Mouse (Mus musculus): ENCODE results near the gene Gm17324. TPM values are rescaled to one million over a fixed set of nuclear protein-coding genes. Genes with fewer than 3 reads are reported as not detected.
"Not testable (repeated sequence)": the region's sequence is repeated elsewhere in the genome, so short reads cannot be mapped to it uniquely, and the experiment has no call there.

Gm17324 gene
- total RNA-seq (2014; rRNA removed), result 2.5 TPM in 1 of 2 replicates, not detected in the other
- polyA plus RNA-seq (2015; fragmentation: Nextera tagmentation; extraction: Ambion mirVana), result 2.3 and 3.4 TPM in 2 replicates

DNA sequence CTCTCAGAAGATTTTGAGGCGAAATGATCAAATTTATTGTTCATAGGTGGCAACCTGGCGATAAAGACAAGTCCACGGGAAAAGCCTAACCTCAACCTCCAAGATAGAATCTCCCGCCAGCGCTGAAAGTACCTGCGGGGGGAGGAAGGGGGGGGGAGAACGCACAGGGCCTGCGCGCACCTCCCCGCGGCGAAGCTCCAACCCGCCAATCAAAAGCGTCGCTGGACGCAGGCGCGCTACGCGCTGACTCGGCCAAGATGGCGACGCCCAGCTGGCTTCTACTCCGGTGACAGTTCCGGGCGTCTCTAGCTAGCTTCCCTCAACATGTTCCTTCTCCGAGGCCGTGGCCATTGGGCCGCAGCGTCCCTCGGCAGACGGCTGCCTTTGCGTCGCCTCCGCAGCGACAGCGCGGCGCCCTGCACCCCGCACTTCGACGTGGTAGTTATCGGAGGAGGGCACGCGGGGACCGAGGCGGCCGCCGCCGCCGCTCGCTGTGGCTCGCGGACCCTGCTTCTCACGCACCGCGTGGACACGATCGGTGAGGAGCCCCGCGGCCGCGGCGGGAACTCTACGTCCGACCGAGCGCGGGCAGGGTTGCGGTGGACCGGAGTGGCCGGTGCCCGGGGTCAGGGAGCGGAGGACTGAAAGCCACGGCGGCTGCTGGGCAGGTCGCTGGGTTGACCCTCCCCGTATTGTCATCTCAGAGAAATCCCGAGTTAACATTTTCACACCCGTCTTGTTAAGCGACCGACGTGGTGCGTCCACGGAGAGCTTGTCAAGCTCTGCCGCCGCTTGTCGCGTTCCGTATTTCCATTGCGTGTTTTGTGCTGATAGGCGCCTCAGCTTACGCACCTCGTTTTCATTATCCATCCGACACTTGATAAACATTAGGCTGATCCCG, at the start of gene Gm17324, which contains the start of gene Mto1:
Gm17324 (minus strand) TSS at position 814 of the 901 bp plus-strand sequence.
Mto1 (plus strand) TSS at position 236 of the 901 bp plus-strand sequence.
- DNase-seq (ENCODE audit: low spot score) (peak; percentile 97), ATAC-seq (peak; percentile 94)
- H3K4me3 ChIP-seq (ENCODE audit: low read length), result peak within 1 kb of the TSS; percentile 83
- peaks cover 5% of the 10 kb centered on the region; the same call in 1 of the 2 replicates for H3K4me1 ChIP-seq (ENCODE audit: insufficient read depth, low read length)
- TF ChIP-seq CTCF (IDR thresholded peaks at IDR 0.05; ENCODE audit: low read depth), result 0 out of 2 replicates have a peak, but pooled peaks have one; percentile 6
- H3K36me3 ChIP-seq (ENCODE audit: insufficient read depth, low read length), result peaks cover 7% of the 10 kb centered on the region; the same call in 1 of the 2 replicates
- no peaks in the 10 kb centered on the region for H3K9me3 ChIP-seq (ENCODE audit: low read length)
- peak within 1 kb of the TSS; percentile 96 for H3K27ac ChIP-seq
- WGBS, result under 1% methylated on average over 96 of the region's 96 CpGs
- H3K9ac ChIP-seq (replicated peaks; ENCODE audit: low read length), result peak within 1 kb of the TSS; percentile 89
- H3K4me2 ChIP-seq (ENCODE audit: low read depth, low read length), result peak within 1 kb of the TSS; percentile 60
- H3K27me3 ChIP-seq (ENCODE audit: insufficient read depth, low read length), result peaks cover 23% of the 10 kb centered on the region

DNA sequence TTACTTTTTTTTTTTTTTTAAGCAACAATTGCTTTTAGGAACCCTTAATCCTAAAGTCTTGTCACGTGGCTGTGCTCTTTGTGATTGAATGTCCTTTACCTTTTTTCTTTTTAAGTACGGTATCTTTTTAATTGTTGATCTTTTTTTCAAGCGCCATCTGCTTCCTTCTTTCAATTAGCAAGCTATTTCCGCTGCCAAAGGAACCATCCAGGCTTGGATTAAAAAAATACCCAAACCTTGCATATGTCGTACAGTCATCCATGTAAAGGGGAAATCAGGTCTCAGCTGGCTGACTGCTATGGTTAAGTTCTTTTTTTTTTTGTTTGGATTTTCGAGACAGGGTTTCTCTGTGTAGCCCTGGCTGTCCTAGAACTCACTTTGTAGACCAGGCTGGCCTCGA, 44.6 kb upstream of the Gm17324 start:
- Histone ChIP-seq H3K4me3 (ENCODE audit: low read length) (no peak overlapping the region), H3K9ac (replicated peaks; ENCODE audit: low read length) (no peak overlapping the region), H3K27me3 (ENCODE audit: insufficient read depth, low read length) (no peaks in the 10 kb centered on the region), H3K27ac (no peak overlapping the region), H3K9me3 (ENCODE audit: low read length) (no peaks in the 10 kb centered on the region), H3K4me1 (ENCODE audit: insufficient read depth, low read length) (no peaks in the 10 kb centered on the region), H3K4me2 (ENCODE audit: low read depth, low read length) (no peak overlapping the region), H3K36me3 (ENCODE audit: insufficient read depth, low read length) (no peaks in the 10 kb centered on the region)
- 71% methylated on average over 7 of the region's 7 CpGs for WGBS
- DNase-seq (ENCODE audit: low spot score), result no peak
- no peak for TF ChIP-seq CTCF (IDR thresholded peaks at IDR 0.05; ENCODE audit: low read depth)
- ATAC-seq, result no peak

DNA sequence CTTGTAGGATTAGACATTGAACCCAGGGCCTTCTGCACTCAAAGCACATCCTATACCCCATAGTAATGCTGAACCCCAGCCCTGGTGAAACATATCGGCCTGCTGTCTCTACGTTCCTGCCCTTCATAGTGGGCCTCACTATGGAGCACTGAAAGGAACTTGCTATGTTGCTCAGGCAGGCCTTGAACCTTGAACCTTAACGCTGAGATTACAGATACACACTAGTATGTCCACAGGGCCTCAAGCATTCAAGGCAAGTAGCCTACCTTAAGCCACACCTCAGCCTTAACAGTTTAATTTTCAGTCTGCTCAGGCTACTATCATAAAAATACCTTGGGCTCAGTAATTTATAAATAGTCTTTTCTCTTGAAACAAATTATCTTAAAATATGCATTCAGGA, 43.7 kb upstream of the Gm17324 start:
- Histone ChIP-seq H3K27ac (no peak overlapping the region), H3K9ac (replicated peaks; ENCODE audit: low read length) (no peak overlapping the region), H3K4me2 (ENCODE audit: low read depth, low read length) (no peak overlapping the region), H3K9me3 (ENCODE audit: low read length) (no peaks in the 10 kb centered on the region), H3K4me1 (ENCODE audit: insufficient read depth, low read length) (no peaks in the 10 kb centered on the region), H3K4me3 (ENCODE audit: low read length) (no peak overlapping the region), H3K27me3 (ENCODE audit: insufficient read depth, low read length) (no peaks in the 10 kb centered on the region), H3K36me3 (ENCODE audit: insufficient read depth, low read length) (no peaks in the 10 kb centered on the region)
- TF ChIP-seq CTCF (IDR thresholded peaks at IDR 0.05; ENCODE audit: low read depth), result no peak
- DNase-seq (ENCODE audit: low spot score), result no peak
- 83% methylated on average over 3 of the region's 3 CpGs for WGBS
- no peak for ATAC-seq

DNA sequence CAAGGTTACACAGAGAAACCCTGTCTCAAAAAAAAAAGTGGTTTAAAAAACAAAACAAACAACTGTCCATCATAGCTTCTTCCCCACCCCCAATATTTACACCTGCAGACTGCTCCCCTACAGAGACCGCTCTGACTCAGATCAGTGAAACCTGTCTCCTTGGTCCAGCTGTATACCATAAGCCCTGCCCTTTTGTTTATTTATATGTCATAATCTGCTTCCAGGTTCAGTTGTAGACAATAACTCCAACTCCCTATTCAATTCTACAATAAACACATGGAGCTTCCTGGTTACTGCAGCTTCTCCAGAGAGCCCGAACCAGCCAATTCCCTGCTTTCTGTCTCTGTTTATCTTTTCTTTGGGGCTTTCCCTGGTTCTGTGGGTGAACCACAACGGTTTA, 42.6 kb upstream of the Gm17324 start:
- Histone ChIP-seq H3K27ac (no peak overlapping the region), H3K4me1 (ENCODE audit: insufficient read depth, low read length) (no peaks in the 10 kb centered on the region), H3K36me3 (ENCODE audit: insufficient read depth, low read length) (no peaks in the 10 kb centered on the region), H3K27me3 (ENCODE audit: insufficient read depth, low read length) (no peaks in the 10 kb centered on the region), H3K4me3 (ENCODE audit: low read length) (no peak overlapping the region), H3K9ac (replicated peaks; ENCODE audit: low read length) (no peak overlapping the region), H3K4me2 (ENCODE audit: low read depth, low read length) (no peak overlapping the region), H3K9me3 (ENCODE audit: low read length) (no peaks in the 10 kb centered on the region)
- DNase-seq (ENCODE audit: low spot score), result no peak
- no peak for ATAC-seq
- TF ChIP-seq CTCF (IDR thresholded peaks at IDR 0.05; ENCODE audit: low read depth), result no peak
- 89% methylated on average over 3 of the region's 3 CpGs for WGBS

DNA sequence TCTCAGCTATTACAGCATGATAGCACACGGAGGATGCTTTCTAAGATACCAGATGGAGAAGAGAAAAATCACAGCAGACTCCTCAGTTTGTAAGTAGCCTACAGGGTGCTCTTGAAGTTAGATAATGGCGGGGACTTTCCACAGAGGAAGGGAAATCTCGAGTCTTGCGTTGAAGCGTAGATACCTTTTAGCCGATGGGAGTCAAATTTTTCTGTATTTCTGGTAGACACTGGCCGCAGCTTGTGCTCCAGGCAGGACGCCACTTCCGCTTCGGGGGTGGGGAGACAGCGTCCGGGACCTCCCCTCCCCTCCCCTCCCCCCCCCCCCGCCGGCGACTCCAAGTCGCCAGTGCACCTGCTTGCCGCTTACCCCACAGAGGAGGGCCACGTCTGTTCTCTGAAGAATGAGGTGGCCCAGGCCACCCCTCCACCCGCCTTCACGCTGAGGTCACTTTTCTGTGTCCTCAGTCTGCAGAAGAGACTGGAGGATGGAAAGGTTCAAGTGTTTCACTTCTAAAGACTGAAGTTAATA, 40.4 kb upstream of the Gm17324 start, which contains the start of gene Eef1a1:
Eef1a1 (minus strand) TSS at position 262 of the 531 bp plus-strand sequence.
- Histone ChIP-seq H3K4me1 (ENCODE audit: insufficient read depth, low read length) (no peaks in the 10 kb centered on the region), H3K36me3 (ENCODE audit: insufficient read depth, low read length) (no peaks in the 10 kb centered on the region), H3K27ac (peak within 1 kb of the TSS; percentile 73), H3K9me3 (ENCODE audit: low read length) (no peaks in the 10 kb centered on the region), H3K27me3 (ENCODE audit: insufficient read depth, low read length) (no peaks in the 10 kb centered on the region), H3K9ac (replicated peaks; ENCODE audit: low read length) (peak within 1 kb of the TSS; percentile 53), H3K4me2 (ENCODE audit: low read depth, low read length) (peak within 1 kb of the TSS; percentile 67), H3K4me3 (ENCODE audit: low read length) (peak within 1 kb of the TSS; percentile 40)
- WGBS, result 1% methylated on average over 18 of the region's 20 CpGs
- peak; percentile 58 for DNase-seq (ENCODE audit: low spot score)
- TF ChIP-seq CTCF (IDR thresholded peaks at IDR 0.05; ENCODE audit: low read depth), result no peak
- peak; percentile 60 for ATAC-seq

DNA sequence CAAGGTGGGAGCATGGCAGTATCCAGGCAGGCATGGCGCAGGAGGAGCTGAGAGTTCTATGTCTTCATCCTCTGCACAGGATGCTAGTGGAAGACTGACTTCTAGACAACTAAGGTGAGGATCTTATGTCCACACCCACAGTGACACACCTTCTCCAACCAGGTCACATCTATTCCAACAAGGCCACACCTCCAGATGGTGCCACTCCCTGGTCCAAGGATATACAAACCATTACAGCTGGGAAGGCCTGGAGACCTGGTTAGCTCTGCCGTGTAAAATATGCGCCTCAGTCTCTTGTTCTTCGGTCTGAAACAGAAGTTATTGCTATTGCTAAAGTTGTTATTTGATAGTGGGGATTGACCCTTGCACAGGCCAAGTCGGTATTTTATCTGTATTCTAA, 39.4 kb upstream of the Gm17324 start:
- H3K9me3 ChIP-seq (ENCODE audit: low read length); H3K4me2 ChIP-seq (ENCODE audit: low read depth, low read length); DNase-seq (ENCODE audit: low spot score); H3K9ac ChIP-seq (replicated peaks; ENCODE audit: low read length); H3K27me3 ChIP-seq (ENCODE audit: insufficient read depth, low read length); ATAC-seq; H3K4me3 ChIP-seq (ENCODE audit: low read length); H3K4me1 ChIP-seq (ENCODE audit: insufficient read depth, low read length); H3K36me3 ChIP-seq (ENCODE audit: insufficient read depth, low read length); H3K27ac ChIP-seq: not testable (repeated sequence)
- 94% methylated on average over 5 of the region's 5 CpGs for WGBS

Measured in hindbrain, postnatal 0 days (tissue).